Comparison of ENCODE assay signal across 20 mouse cellular contexts in genomic region chr11:68468886-68469285, GRCm38 (mm10). TPM values are rescaled to one million over a fixed set of nuclear protein-coding genes. Genes with fewer than 3 reads are reported as not detected.
DNase-seq lines count a peak whose midpoint lies in the region; TF ChIP-seq lines count a peak whose summit lies in the region.
"Had no signal": no experiment of that assay in that cellular context is flagged by ENCODE, and none has a peak within 500 bp of the region (broad histone marks: within the 10 kb centered on the region; RNA-seq: fewer than 3 reads in every experiment).

No protein-coding gene starts in this region.

- H3K4me3 ChIP-seq in C2C12 (ENCODE audit: insufficient read depth, poor library complexity, severe bottlenecking): no peak overlapping the region
- no peak overlapping the region for H3K4me3 ChIP-seq in macrophage (ENCODE audit: inconsistent target)
- H3K4me3 ChIP-seq: forebrain, embryonic 10.5 days; forebrain, embryonic 13.5 days; hindbrain, embryonic 12.5 days; hindbrain, embryonic 15.5 days had no signal

- H3K79me2 ChIP-seq in C2C12 (ENCODE audit: control insufficient read depth, insufficient read depth) (no peaks in the 10 kb centered on the region), macrophage (ENCODE audit: inconsistent target) (peaks cover 99% of the 10 kb centered on the region)

- DNase-seq in adrenal gland, postnatal 14 days: peak; percentile 4
- DNase-seq in adrenal gland, postnatal 4 days (ENCODE audit: low spot score in 2 of 2): no peak
- no peak for DNase-seq in MN1 (ENCODE audit: low spot score)
- DNase-seq in ovary, postnatal 10 days (ENCODE audit: low spot score): no peak
- DNase-seq: adrenal gland, postnatal 36 days; B cell, adult 2 months; cerebellum, adult 18-20 months; cerebellum, adult 9-10 months; cerebellum, postnatal 14 days; gastrocnemius, postnatal 10 days; heart, adult 11 months; kidney, adult 2 months had no signal

- H3K27me3 ChIP-seq in C2C12 (ENCODE audit: control insufficient read depth, insufficient read depth, insufficient read length): no peaks in the 10 kb centered on the region
- H3K27me3 ChIP-seq: forebrain, embryonic 13.5 days; hindbrain, embryonic 12.5 days; hindbrain, embryonic 15.5 days; Patski had no signal

- no peaks in the 10 kb centered on the region for H3K79me3 ChIP-seq in C2C12 (ENCODE audit: low read depth)

- no peaks in the 10 kb centered on the region for H3K36me3 ChIP-seq in C2C12 (ENCODE audit: control insufficient read depth, insufficient read depth)
- H3K36me3 ChIP-seq in macrophage (ENCODE audit: inconsistent target): peaks cover 19% of the 10 kb centered on the region; the same call in 1 of the 2 replicates
- H3K36me3 ChIP-seq: forebrain, embryonic 10.5 days; hindbrain, embryonic 12.5 days; hindbrain, embryonic 15.5 days had no signal

- H3ac ChIP-seq in C2C12 (ENCODE audit: control insufficient read depth, insufficient read length, low read depth): no peak overlapping the region

- WGBS in macrophage (ENCODE audit: missing documents): 83% methylated on average over 4 of the region's 4 CpGs

- H3K27ac ChIP-seq in macrophage: peak overlapping the region; percentile 92
- H3K27ac ChIP-seq: forebrain, embryonic 10.5 days; forebrain, embryonic 13.5 days; hindbrain, embryonic 12.5 days; hindbrain, embryonic 15.5 days had no signal

- TF ChIP-seq CTCF in C2C12 (IDR thresholded peaks at IDR 0.05; ENCODE audit: control insufficient read depth, insufficient read depth, insufficient read length): no peak

TF ChIP-seq in C2C12, 6 proteins besides CTCF, POLR2A, EP300 and RAD21:
- TF ChIP-seq CEBPB (IDR thresholded peaks at IDR 0.05; ENCODE audit: low read depth): peak; percentile 5
- TF ChIP-seq MAX (IDR thresholded peaks at IDR 0.05): peak; percentile 20
- no peak for TF ChIP-seq MYOG (IDR thresholded peaks at IDR 0.05; ENCODE audit: control insufficient read depth, extremely low read depth, insufficient read length)
- peak; percentile 38 for TF ChIP-seq FOSL1 (IDR thresholded peaks at IDR 0.05; ENCODE audit: insufficient read depth, low read length, poor library complexity, severe bottlenecking)
- no peak for TF ChIP-seq MYOD1 (IDR thresholded peaks at IDR 0.05; ENCODE audit: control insufficient read depth, insufficient read length, low read depth)
- TF ChIP-seq USF1 (IDR thresholded peaks at IDR 0.05; ENCODE audit: low read depth): no peak

RNA-seq across cellular contexts. Expression of gene Pik3r6, which starts 33.9 kb away (rescaled TPM):
- total RNA-seq in adrenal gland, postnatal 14 days (2021): 4.4 and 5.1 TPM in 2 replicates
- total RNA-seq in adrenal gland, postnatal 4 days (2021): 1 to 10 TPM; 4.7 to 5.0 TPM
- not detected for polyA plus RNA-seq in C2C12 (2012; fragmentation: generic; extraction: Trizol)
- 100 to 1,000 TPM in 15 of 26 experiments, 10 to 100 TPM in 11; 40.3 to 163 (median 108) TPM for total RNA-seq in macrophage (2018; cell fraction: chromatin; rRNA removed)
- 10 to 100 TPM in 19 of 26 experiments, 1 to 10 TPM in 7; 6.1 to 19.6 (median 11.9) TPM for total RNA-seq in macrophage (2018; cell fraction: cytosol; rRNA removed)
- total RNA-seq in macrophage (2018; cell fraction: nucleus; rRNA removed): 100 to 1,000 TPM in 1 of 26 experiments, 10 to 100 TPM in 25; 23.2 to 107 (median 61.3) TPM
- 6.7 to 17.9 TPM (median 11.0 TPM) in 3 replicates for polyA plus RNA-seq in macrophage (2018)
- polyA plus RNA-seq: CD4-positive, CD25-positive, alpha-beta regulatory T cell, adult 4 months had no signal

RNA-seq across cellular contexts. Expression of gene Pik3r5, which starts 37.0 kb away (rescaled TPM):
- total RNA-seq in adrenal gland, postnatal 14 days (2021): 0.67 and 4.2 TPM in 2 replicates
- 1 to 10 TPM in 1 of 2 experiments, under 1 TPM in 1; 0.87 to 1.1 TPM for total RNA-seq in adrenal gland, postnatal 4 days (2021)
- 0.89 TPM for polyA plus RNA-seq in C2C12 (2012; fragmentation: generic; extraction: Trizol)
- total RNA-seq in macrophage (2018; cell fraction: chromatin; rRNA removed): 1,000 to 10,000 TPM in 12 of 26 experiments, 100 to 1,000 TPM in 14; 297 to 1,526 (median 884) TPM
- 100 to 1,000 TPM; 121 to 414 (median 184) TPM for total RNA-seq in macrophage (2018; cell fraction: cytosol; rRNA removed)
- 1,000 to 10,000 TPM in 4 of 26 experiments, 100 to 1,000 TPM in 22; 237 to 1,268 (median 592) TPM for total RNA-seq in macrophage (2018; cell fraction: nucleus; rRNA removed)
- polyA plus RNA-seq in macrophage (2018): 65.4 to 120 TPM (median 103 TPM) in 3 replicates
